Mouse (Mus musculus) midbrain, embryonic 16.5 days (tissue): ENCODE results near the gene Hist1h4i. TPM values are rescaled to one million over a fixed set of nuclear protein-coding genes. Genes with fewer than 3 reads are reported as not detected.

ENCODE experiments used
- ATAC-seq: fragments of 200-750 bp; cut with Nextera tagmentation; 2 replicates; pipeline ENCODE4 v1.8.0; 2017; ENCODE audit warnings: moderate TSS enrichment
- H3K27ac ChIP-seq: fragments of 300-500 bp; sonication (generic); 2 replicates; pipeline ENCODE4 v1.5.1; 2014; ENCODE audit warnings: mild to moderate bottlenecking, low read length, mixed read lengths
- H3K27me3 ChIP-seq: fragments of 300-500 bp; sonication (generic); 2 replicates; pipeline ENCODE4 v1.6.1; 2014; ENCODE audit warnings: low read depth, low read length, mixed read lengths; ENCODE audit not compliant: control insufficient read depth, insufficient read depth
- H3K36me3 ChIP-seq: fragments of 300-500 bp; sonication (generic); 2 replicates; pipeline ENCODE4 v1.6.1; 2014; ENCODE audit warnings: mild to moderate bottlenecking, low read length, moderate library complexity, mixed read lengths; ENCODE audit not compliant: control insufficient read depth, insufficient read depth
- H3K4me1 ChIP-seq: fragments of 300-500 bp; sonication (generic); 2 replicates; pipeline ENCODE4 v1.6.1; 2014; ENCODE audit warnings: mild to moderate bottlenecking, low read length, mixed read lengths; ENCODE audit not compliant: control insufficient read depth, insufficient read depth
- H3K4me2 ChIP-seq: fragments of 300-500 bp; sonication (generic); 2 replicates; pipeline ENCODE4 v1.6.1; 2014; ENCODE audit warnings: mild to moderate bottlenecking, low read length, mixed read lengths
- H3K4me3 ChIP-seq: fragments of 300-500 bp; sonication (generic); 2 replicates; pipeline ENCODE4 v1.5.1; 2014; ENCODE audit warnings: low read depth, mild to moderate bottlenecking, low read length, moderate library complexity, mixed read lengths
- H3K9ac ChIP-seq: fragments of 300-500 bp; sonication (generic); 2 replicates; pipeline ENCODE4 v1.6.1; 2014; ENCODE audit warnings: low read depth, low read length, mixed read lengths
- H3K9me3 ChIP-seq: fragments of 300-500 bp; sonication (generic); replicated peaks from 2 replicates; pipeline ENCODE4 v1.6.1; 2014; ENCODE audit warnings: mild to moderate bottlenecking, low read length, mixed read lengths; ENCODE audit not compliant: control insufficient read depth, poor library complexity, severe bottlenecking
- WGBS: fragments of 180-500 bp; shearing (Covaris S2); extraction: QIAGEN DNeasy Blood & Tissue Kit; methylation state at CpG from one replicate; pipeline ENCODE4 v1.1.7; 2014; 5-methylcytosine and 5-hydroxymethylcytosine counted together
- polyA plus RNA-seq: library from polyadenylated mRNA; unstranded; fragments of >200 nt; fragmentation: Nextera tagmentation; extraction: Ambion mirVana; gene quantifications from 2 replicates; pipeline ENCODE4 v1.2.1, GENCODE M21; 2015

The Hist1h4i gene
- polyA plus RNA-seq, 1 experiment from 2014 or later = 4.0 TPM

- H3K27ac ChIP-seq = no peak overlapping the region
- no peak overlapping the region for H3K9ac ChIP-seq
- ATAC-seq = no peak
- peaks cover 68% of the 10 kb centered on the region for H3K27me3 ChIP-seq
- H3K9me3 ChIP-seq = no peaks in the 10 kb centered on the region; the same call in 1 of the 2 replicates
- H3K36me3 ChIP-seq = no peaks in the 10 kb centered on the region
- 17% methylated on average over 27 of the region's 27 CpGs for WGBS
- no peak overlapping the region for H3K4me3 ChIP-seq
- 0 out of 2 replicates have a peak overlapping the region, but pooled peaks have one; percentile 19 for H3K4me2 ChIP-seq
- peaks cover 6% of the 10 kb centered on the region for H3K4me1 ChIP-seq
Measured at GRCm38 (mm10) chr13:22015479-22016450, 25.4 kb downstream of the Hist1h4i start.

DNA sequence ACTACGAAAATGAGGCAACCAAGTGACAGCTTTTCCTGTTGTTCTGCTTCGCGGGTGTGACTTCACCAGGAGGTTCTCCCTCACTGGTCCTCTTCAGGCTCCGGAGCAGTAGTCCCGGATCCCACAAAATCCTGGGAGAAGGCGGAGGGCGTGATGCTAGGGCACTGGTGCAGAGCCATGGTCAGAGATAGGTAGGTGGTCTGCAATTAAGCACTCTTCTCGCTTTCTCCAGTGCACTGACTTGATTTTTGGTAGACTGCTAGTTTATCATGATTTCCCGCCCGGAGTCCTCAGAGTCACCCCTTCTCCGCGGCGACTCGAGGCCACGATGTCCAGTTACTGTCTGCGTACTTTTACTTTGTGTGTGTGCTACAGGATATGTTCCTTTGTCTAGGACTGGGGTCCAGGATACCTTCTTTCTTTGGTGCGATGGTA lies 26.7 kb downstream of the Hist1h4i start:
- Histone ChIP-seq H3K4me1 (no peaks in the 10 kb centered on the region), H3K9me3 (no peaks in the 10 kb centered on the region; the same call in 1 of the 2 replicates), H3K36me3 (no peaks in the 10 kb centered on the region), H3K9ac (no peak overlapping the region), H3K27ac (no peak overlapping the region), H3K4me3 (no peak overlapping the region), H3K27me3 (peaks cover 74% of the 10 kb centered on the region), H3K4me2 (no peak overlapping the region)
- ATAC-seq = no peak
- WGBS = 18% methylated on average over 17 of the region's 17 CpGs

GRCm38 (mm10) chr13:22013716-22014115 lies 27.4 kb downstream of the Hist1h4i start:
- ATAC-seq = no peak

GRCm38 (mm10) chr13:22009642-22010041 lies 31.5 kb downstream of the Hist1h4i start, which contains the start of gene Prss16:
Gene Prss16 (minus strand): TSS chr13:22009742.
- Histone ChIP-seq H3K27me3 (peaks cover 80% of the 10 kb centered on the region), H3K9me3 (no peaks in the 10 kb centered on the region), H3K4me3 (no peak within 1 kb of the TSS), H3K9ac (no peak within 1 kb of the TSS), H3K4me2 (no peak within 1 kb of the TSS), H3K27ac (no peak within 1 kb of the TSS), H3K4me1 (peaks cover 8% of the 10 kb centered on the region), H3K36me3 (no peaks in the 10 kb centered on the region)
- WGBS = 40% methylated on average over 6 of the region's 7 CpGs
- no peak for ATAC-seq

More at GRCm38 (mm10) chr13:22013716-22014115, 27.4 kb downstream of the Hist1h4i start:
- H3K4me1 ChIP-seq = no peaks in the 10 kb centered on the region
- no peak overlapping the region for H3K27ac ChIP-seq
- no peak overlapping the region for H3K4me2 ChIP-seq
- H3K9ac ChIP-seq = no peak overlapping the region
- H3K9me3 ChIP-seq = no peaks in the 10 kb centered on the region; the same call in 1 of the 2 replicates
- H3K27me3 ChIP-seq = peaks cover 74% of the 10 kb centered on the region
- no peak overlapping the region for H3K4me3 ChIP-seq
- 20% methylated on average over 13 of the region's 13 CpGs for WGBS
- no peaks in the 10 kb centered on the region for H3K36me3 ChIP-seq

- Histone ChIP-seq H3K36me3 (no peaks in the 10 kb centered on the region), H3K27me3 (peaks cover 83% of the 10 kb centered on the region)
Measured at GRCm38 (mm10) chr13:22008707-22009106, 32.5 kb downstream of the Hist1h4i start.

GRCm38 (mm10) chr13:22007872-22008271 lies 33.3 kb downstream of the Hist1h4i start:
- WGBS = 45% methylated on average over 7 of the region's 7 CpGs
- H3K9me3 ChIP-seq = no peaks in the 10 kb centered on the region
- no peaks in the 10 kb centered on the region for H3K36me3 ChIP-seq
- no peak for ATAC-seq
- H3K9ac ChIP-seq = no peak overlapping the region
- H3K4me3 ChIP-seq = no peak overlapping the region
- no peak overlapping the region for H3K27ac ChIP-seq
- H3K4me2 ChIP-seq = no peak overlapping the region
- peaks cover 8% of the 10 kb centered on the region for H3K4me1 ChIP-seq
- peaks cover 86% of the 10 kb centered on the region for H3K27me3 ChIP-seq

More at GRCm38 (mm10) chr13:22008707-22009106, 32.5 kb downstream of the Hist1h4i start:
- Histone ChIP-seq H3K9me3 (no peaks in the 10 kb centered on the region), H3K9ac (no peak overlapping the region), H3K27ac (no peak overlapping the region), H3K4me1 (peaks cover 8% of the 10 kb centered on the region), H3K4me3 (no peak overlapping the region), H3K4me2 (no peak overlapping the region)
- WGBS = 67% methylated on average over 3 of the region's 3 CpGs
- no peak for ATAC-seq

GRCm38 (mm10) chr13:22007121-22007510 lies 34.0 kb downstream of the Hist1h4i start:
- 3% methylated on average over 18 of the region's 18 CpGs for WGBS
- Histone ChIP-seq H3K9me3 (no peaks in the 10 kb centered on the region), H3K9ac (no peak overlapping the region), H3K4me3 (peak overlapping the region; percentile 40), H3K4me2 (peak overlapping the region; percentile 77), H3K27ac (no peak overlapping the region), H3K4me1 (peaks cover 8% of the 10 kb centered on the region), H3K27me3 (peaks cover 86% of the 10 kb centered on the region), H3K36me3 (no peaks in the 10 kb centered on the region)
- no peak for ATAC-seq

GRCm38 (mm10) chr13:22006334-22007120 lies 34.6 kb downstream of the Hist1h4i start:
- Histone ChIP-seq H3K9ac (no peak overlapping the region), H3K36me3 (no peaks in the 10 kb centered on the region), H3K27me3 (peaks cover 89% of the 10 kb centered on the region), H3K27ac (no peak overlapping the region), H3K4me2 (peak overlapping the region; percentile 77), H3K4me3 (peak overlapping the region; percentile 40), H3K4me1 (peaks cover 8% of the 10 kb centered on the region), H3K9me3 (no peaks in the 10 kb centered on the region)
- 2% methylated on average over 38 of the region's 38 CpGs for WGBS
- peak; percentile 64 for ATAC-seq
